Mouse (Mus musculus): ENCODE measurements around the gene Ankfn1.

DNA sequence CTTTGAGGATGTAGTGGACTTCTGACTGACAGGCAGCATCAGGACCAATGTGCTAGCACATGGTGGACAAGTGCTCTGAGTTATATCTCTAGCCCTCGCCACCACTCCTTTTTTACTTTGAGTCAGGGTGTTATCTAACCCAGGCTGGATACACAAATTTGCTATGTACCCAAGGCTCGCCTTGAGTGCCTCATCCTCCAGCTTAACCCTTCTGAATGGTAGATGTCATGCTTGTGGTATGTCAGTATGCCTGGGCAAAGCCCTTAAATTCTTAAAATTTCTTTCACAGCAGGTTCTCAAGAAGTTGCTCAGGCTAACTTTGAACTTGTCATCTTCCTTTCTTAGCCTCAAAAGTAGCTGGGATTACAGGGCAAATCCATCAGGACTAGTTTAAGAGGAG is 421.0 kb downstream of the Ankfn1 start:
- no peak for TF ChIP-seq GATA1 (IDR thresholded peaks at IDR 0.05; ENCODE audit: low read length)
- TF ChIP-seq TAL1 (IDR thresholded peaks at IDR 0.05; ENCODE audit: low read length), result no peak

Data from erythroblast, embryonic 14.5 days (primary cell).